Mouse (Mus musculus): Measurements from ENCODE around the gene Ncoa6.

GRCm38 (mm10) chr2:155346670-155347069 is 127.0 kb downstream of the Ncoa6 start:
- TF ChIP-seq POLR2A (IDR thresholded peaks at IDR 0.05; ENCODE audit: control insufficient read depth, low read depth, low read length), result no peak
- TF ChIP-seq CTCF (IDR thresholded peaks at IDR 0.05; ENCODE audit: control insufficient read depth, insufficient read depth, insufficient replicate concordance, low read depth, low read length), result no peak
